Mouse (Mus musculus) forebrain, postnatal 0 days (tissue): Measurements from ENCODE around the gene Prop1. TPM values are rescaled to one million over a fixed set of nuclear protein-coding genes. Genes with fewer than 3 reads are reported as not detected.

Experiments used
- ATAC-seq: fragments of 200-750 bp; cut with Nextera tagmentation; 2 replicates; pipeline ENCODE4 v1.8.0; 2017; ENCODE audit warnings: mild to moderate bottlenecking, moderate library complexity
- DNase-seq: peaks from one replicate; pipeline ENCODE4 v3.0.0-alpha.2; 2015
- H3K27ac ChIP-seq: fragments of 300-500 bp; sonication (generic); 2 replicates; pipeline ENCODE4 v1.5.1; 2014; ENCODE audit warnings: low read depth, mild to moderate bottlenecking, antibody characterized with exemption, low read length, moderate library complexity, mixed read lengths
- H3K27me3 ChIP-seq: fragments of 300-500 bp; sonication (generic); 2 replicates; pipeline ENCODE4 v1.6.1; 2014; ENCODE audit warnings: mild to moderate bottlenecking, low read length, mixed read lengths; ENCODE audit not compliant: insufficient read depth
- H3K36me3 ChIP-seq: fragments of 300-500 bp; sonication (generic); 2 replicates; pipeline ENCODE4 v1.6.1; 2014; ENCODE audit warnings: mild to moderate bottlenecking, moderate library complexity; ENCODE audit not compliant: insufficient read depth
- H3K4me1 ChIP-seq: fragments of 300-500 bp; sonication (generic); 2 replicates; pipeline ENCODE4 v1.6.1; 2014; ENCODE audit warnings: antibody characterized with exemption; ENCODE audit not compliant: insufficient read depth
- H3K4me2 ChIP-seq: fragments of 300-500 bp; sonication (generic); 2 replicates; pipeline ENCODE4 v1.6.1; 2014; ENCODE audit warnings: low read depth, mild to moderate bottlenecking, moderate library complexity
- H3K4me3 ChIP-seq: fragments of 300-500 bp; sonication (generic); 2 replicates; pipeline ENCODE4 v1.5.1; 2014; ENCODE audit warnings: low read depth, low read length, mixed read lengths
- H3K9ac ChIP-seq: fragments of 300-500 bp; sonication (generic); 2 replicates; pipeline ENCODE4 v1.6.1; 2014; ENCODE audit warnings: mild to moderate bottlenecking
- H3K9me3 ChIP-seq: fragments of 300-500 bp; sonication (generic); 2 replicates; pipeline ENCODE4 v1.6.1; 2016; ENCODE audit warnings: low read length
- CTCF ChIP-seq: sonication (generic); IDR thresholded peaks from 2 replicates; pipeline ENCODE4 v1.5.1; 2016; ENCODE audit warnings: antibody characterized with exemption, control low read depth, low read depth
- WGBS: fragments of 180-500 bp; shearing (Covaris S2); extraction: QIAGEN DNeasy Blood & Tissue Kit; methylation state at CpG from one replicate; pipeline ENCODE4 v1.1.7; 2014; 5-methylcytosine and 5-hydroxymethylcytosine counted together
- polyA plus RNA-seq: library from polyadenylated mRNA; unstranded; fragments of >200 nt; fragmentation: Nextera tagmentation; extraction: Ambion mirVana; gene quantifications from 2 replicates; pipeline ENCODE4 v1.2.1, GENCODE M21; 2015
- total RNA-seq: library from RNA; depleted of rRNA; stranded (reverse); fragments of >200 nt; gene quantifications from 2 replicates; pipeline ENCODE4 v1.2.3, GENCODE M21; 2014

Gene Prop1
- total and polyA plus RNA-seq, 2 experiments from 2014 or later, result 0.38 TPM; not detected in 1

DNA sequence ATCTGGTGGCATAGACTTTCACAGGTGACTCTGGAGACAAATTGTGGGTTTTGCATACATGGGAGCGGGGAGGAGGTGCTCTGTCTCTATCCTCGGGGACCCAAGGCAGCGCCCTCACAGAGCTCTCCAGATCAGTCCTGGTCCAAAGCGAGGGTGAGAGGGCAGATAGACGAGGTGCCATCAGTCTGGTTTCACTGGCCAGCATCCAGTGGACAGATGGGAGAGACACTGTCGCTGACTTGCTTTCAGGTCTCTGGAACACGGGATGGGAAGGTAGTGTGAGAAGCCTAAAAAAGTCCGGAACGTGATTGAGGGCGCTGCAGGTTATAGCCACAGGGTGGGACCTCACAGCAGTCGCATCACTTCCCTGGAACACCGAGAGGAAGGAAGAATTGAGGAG, 11.2 kb downstream of the Prop1 start:
- H3K4me3 ChIP-seq, result no peak overlapping the region
- DNase-seq (no peak), ATAC-seq (no peak)
- TF ChIP-seq CTCF, result no peak
- WGBS, result 76% methylated on average over 12 of the region's 12 CpGs
- no peaks in the 10 kb centered on the region for H3K36me3 ChIP-seq
- no peak overlapping the region for H3K4me2 ChIP-seq
- no peaks in the 10 kb centered on the region for H3K9me3 ChIP-seq
- no peak overlapping the region for H3K27ac ChIP-seq
- no peaks in the 10 kb centered on the region for H3K4me1 ChIP-seq
- no peak overlapping the region for H3K9ac ChIP-seq
- H3K27me3 ChIP-seq, result no peaks in the 10 kb centered on the region

GRCm38 (mm10) chr11:50939621-50940366, 13.8 kb downstream of the Prop1 start:
- peak; percentile 53 for ATAC-seq
- Histone ChIP-seq H3K4me1 (no peaks in the 10 kb centered on the region), H3K4me3 (no peak overlapping the region), H3K27me3 (no peaks in the 10 kb centered on the region), H3K36me3 (no peaks in the 10 kb centered on the region), H3K27ac (no peak overlapping the region), H3K9ac (no peak overlapping the region), H3K4me2 (no peak overlapping the region), H3K9me3 (no peaks in the 10 kb centered on the region)
- WGBS, result 38% methylated on average over 14 of the region's 14 CpGs
- DNase-seq, result peak; percentile 86
- TF ChIP-seq CTCF, result peak; percentile 95

GRCm38 (mm10) chr11:50938435-50938834, 15.1 kb downstream of the Prop1 start:
- 80% methylated on average over 8 of the region's 8 CpGs for WGBS
- no peak overlapping the region for H3K4me3 ChIP-seq
- H3K4me1 ChIP-seq, result no peaks in the 10 kb centered on the region
- H3K36me3 ChIP-seq, result no peaks in the 10 kb centered on the region
- no peak overlapping the region for H3K27ac ChIP-seq
- no peak for DNase-seq
- no peak for ATAC-seq
- no peak for TF ChIP-seq CTCF
- H3K9ac ChIP-seq, result no peak overlapping the region
- no peaks in the 10 kb centered on the region for H3K9me3 ChIP-seq
- H3K27me3 ChIP-seq, result no peaks in the 10 kb centered on the region
- no peak overlapping the region for H3K4me2 ChIP-seq

GRCm38 (mm10) chr11:50932040-50932439, 21.5 kb downstream of the Prop1 start:
- H3K4me2 ChIP-seq, result peak overlapping the region; percentile 89
- H3K9me3 ChIP-seq, result no peaks in the 10 kb centered on the region
- H3K27me3 ChIP-seq, result no peaks in the 10 kb centered on the region
- 0 out of 2 replicates have a peak overlapping the region, but pooled peaks have one; percentile 22 for H3K27ac ChIP-seq
- H3K9ac ChIP-seq, result peak overlapping the region; percentile 72; the same call in 1 of the 2 replicates
- H3K4me1 ChIP-seq, result peaks cover 5% of the 10 kb centered on the region; the same call in 1 of the 2 replicates
- ATAC-seq, result no peak
- no peaks in the 10 kb centered on the region for H3K36me3 ChIP-seq
- no peak for TF ChIP-seq CTCF
- DNase-seq, result no peak
- peak overlapping the region; percentile 66 for H3K4me3 ChIP-seq
- 61% methylated on average over 1 of the region's 1 CpGs for WGBS

DNA sequence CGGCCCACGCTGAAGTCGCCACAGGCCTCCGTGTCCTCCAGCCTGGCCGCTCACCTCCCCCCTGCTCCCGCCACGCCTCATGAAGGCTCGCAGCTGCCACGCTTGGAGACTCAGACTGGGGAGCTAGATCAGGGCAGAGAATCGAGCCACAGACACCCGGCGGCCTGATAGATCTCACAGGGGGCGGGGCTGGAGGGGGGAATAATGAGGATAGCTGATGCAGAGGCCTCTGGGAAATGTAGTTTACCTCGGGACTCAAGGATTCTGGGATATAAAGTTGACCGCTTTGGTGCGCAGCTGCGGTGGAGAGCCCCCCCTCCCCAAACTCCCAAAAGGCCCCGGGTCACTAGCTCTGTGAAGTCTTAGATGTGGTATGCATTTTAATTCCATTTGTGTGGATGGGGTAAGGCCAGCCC, 22.1 kb downstream of the Prop1 start, which contains the start of gene Zfp354b:
TSS of gene Zfp354b (minus strand) at position 183 of the 416 bp plus-strand sequence.
- ATAC-seq (peak; percentile 96), DNase-seq (peak; percentile 92)
- Histone ChIP-seq H3K36me3 (no peaks in the 10 kb centered on the region), H3K4me2 (peak within 1 kb of the TSS; percentile 89), H3K27me3 (no peaks in the 10 kb centered on the region), H3K4me1 (peaks cover 5% of the 10 kb centered on the region; the same call in 1 of the 2 replicates), H3K4me3 (peak within 1 kb of the TSS; percentile 66), H3K9ac (peak within 1 kb of the TSS; percentile 72), H3K9me3 (no peaks in the 10 kb centered on the region), H3K27ac (peak within 1 kb of the TSS; percentile 80)
- TF ChIP-seq CTCF, result 0 out of 2 replicates have a peak, but pooled peaks have one; percentile 4
- 2% methylated on average over 18 of the region's 18 CpGs for WGBS

- H3K36me3 ChIP-seq, result no peaks in the 10 kb centered on the region
- H3K27ac ChIP-seq, result peak overlapping the region; percentile 80
- peak; percentile 62 for ATAC-seq
- H3K9ac ChIP-seq, result peak overlapping the region; percentile 72
- H3K4me1 ChIP-seq, result peaks cover 5% of the 10 kb centered on the region; the same call in 1 of the 2 replicates
- H3K4me2 ChIP-seq, result peak overlapping the region; percentile 89
- WGBS, result under 1% methylated on average over 16 of the region's 16 CpGs
- no peak for TF ChIP-seq CTCF
- H3K27me3 ChIP-seq, result no peaks in the 10 kb centered on the region
- H3K4me3 ChIP-seq, result peak overlapping the region; percentile 66
- no peak for DNase-seq
- no peaks in the 10 kb centered on the region for H3K9me3 ChIP-seq
Observed at GRCm38 (mm10) chr11:50931021-50931420, 22.5 kb downstream of the Prop1 start.

GRCm38 (mm10) chr11:50930469-50931014, 23.0 kb downstream of the Prop1 start:
- Histone ChIP-seq H3K4me3 (peak overlapping the region; percentile 66), H3K4me2 (peak overlapping the region; percentile 89), H3K27ac (peak overlapping the region; percentile 80), H3K9ac (peak overlapping the region; percentile 72), H3K27me3 (no peaks in the 10 kb centered on the region), H3K9me3 (no peaks in the 10 kb centered on the region), H3K36me3 (no peaks in the 10 kb centered on the region), H3K4me1 (peaks cover 5% of the 10 kb centered on the region; the same call in 1 of the 2 replicates)
- TF ChIP-seq CTCF, result no peak
- WGBS, result 33% methylated on average over 14 of the region's 14 CpGs
- ATAC-seq (0 out of 2 replicates have a peak, but pooled peaks have one; percentile 16), DNase-seq (peak; percentile 3)
